Mouse (Mus musculus) monocyte, adult 5-6 weeks (primary cell): Measurements from ENCODE around the gene Lamp1. TPM values are rescaled to one million over a fixed set of nuclear protein-coding genes. Genes with fewer than 3 reads are reported as not detected.

Source experiments
- ATAC-seq: fragments of 153-309, 156-312 bp; replicated peaks from 2 replicates; pipeline ENCODE4 v1.8.0; 2017; ENCODE audit warnings: mild to moderate bottlenecking; ENCODE audit not compliant: low TSS enrichment, insufficient number of reproducible peaks, severe bottlenecking, poor library complexity, low FRiP score
- total RNA-seq: library from RNA; stranded (forward); fragments of 200-1000, 200-491, 200-594 nt; gene quantifications from 3 replicates; pipeline ENCODE4 v1.2.3, GENCODE M21; 2017

The Lamp1 gene
- total RNA-seq, 1 experiment from 2014 or later, result 510 TPM

DNA sequence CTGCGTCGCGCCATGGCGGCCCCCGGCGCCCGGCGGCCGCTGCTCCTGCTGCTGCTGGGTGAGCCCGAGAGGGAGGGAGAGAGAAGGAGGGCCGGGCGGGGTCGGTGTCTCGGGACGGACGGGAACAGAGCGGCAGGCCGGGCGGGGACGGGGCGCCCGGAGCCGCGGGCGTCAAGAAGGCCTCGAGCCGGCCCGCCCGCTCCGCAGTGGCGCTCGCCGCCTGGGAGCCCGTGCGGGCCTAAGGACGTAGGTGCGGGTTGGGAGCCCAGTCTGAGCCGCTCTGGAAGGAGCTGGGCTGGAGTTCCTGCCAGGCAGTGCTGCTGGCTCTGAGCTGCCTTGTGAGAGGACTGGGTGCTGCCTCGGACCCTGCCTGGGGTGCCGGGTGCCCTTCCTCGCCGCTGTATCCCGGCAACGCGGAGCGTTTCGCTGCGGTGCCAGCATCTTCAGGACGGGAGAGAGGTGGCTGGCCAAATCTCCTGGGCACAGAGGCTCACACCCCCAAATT lies 468 bp downstream of the Lamp1 start:
- ATAC-seq, result no peak

DNA sequence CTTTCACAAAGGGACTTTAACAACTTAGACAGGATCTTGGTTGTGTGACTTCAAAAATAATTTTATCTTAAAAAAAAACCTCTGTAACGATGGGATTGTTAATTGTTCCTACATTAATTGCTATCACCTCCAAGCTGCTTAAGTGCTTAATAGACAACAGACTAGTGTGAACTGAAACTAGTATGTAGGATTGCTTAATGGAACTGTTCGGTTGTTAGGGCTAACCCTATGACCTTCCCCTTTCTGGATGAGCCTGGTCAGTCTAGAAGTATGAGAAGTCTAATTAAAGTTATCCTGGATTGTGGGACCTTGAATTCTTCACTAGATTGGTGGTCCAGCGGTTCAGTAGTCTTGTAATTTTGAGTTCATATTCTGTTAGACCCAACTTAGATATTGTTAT lies 1.7 kb downstream of the Lamp1 start:
- peak; percentile 61 for ATAC-seq

DNA sequence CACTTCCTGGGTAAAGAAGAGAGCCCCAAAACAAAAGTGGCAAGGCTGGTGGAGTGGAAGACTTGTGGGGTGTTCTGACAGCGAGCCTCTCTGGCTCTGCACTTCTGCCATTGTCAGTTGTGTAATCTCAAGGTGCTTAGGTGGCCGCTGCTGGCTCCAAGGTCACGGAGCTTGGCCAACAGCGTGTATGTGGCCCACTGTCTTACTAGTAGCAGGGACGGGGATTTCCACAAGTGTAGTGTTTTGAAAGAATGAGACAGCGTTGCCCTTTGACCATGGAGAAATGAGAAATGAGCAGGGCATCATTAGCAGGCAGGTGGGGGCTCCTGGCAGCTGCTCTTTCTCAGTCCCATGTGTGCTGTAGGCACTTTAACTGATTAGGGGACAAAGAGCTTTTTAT lies 3.1 kb downstream of the Lamp1 start:
- ATAC-seq, result peak; percentile 37

DNA sequence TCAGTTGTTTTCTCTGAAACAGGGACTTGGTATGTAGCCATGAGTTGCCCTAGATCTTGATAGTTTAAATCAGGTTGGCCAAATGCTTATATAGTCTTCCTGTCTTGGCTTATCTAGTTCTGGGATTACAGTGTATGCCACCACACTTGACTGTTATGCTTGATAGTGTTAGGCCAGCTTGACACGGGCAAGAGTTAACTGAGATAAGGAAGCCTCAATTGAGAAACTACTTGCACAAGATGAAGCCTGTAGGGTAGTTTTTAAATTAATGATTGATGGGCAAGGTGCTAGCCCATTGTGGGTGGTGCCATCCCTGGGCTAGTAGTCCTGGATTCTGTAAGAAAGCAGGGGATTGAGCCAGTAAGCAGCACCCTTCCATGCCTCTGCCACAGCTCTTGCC lies 4.6 kb downstream of the Lamp1 start:
- ATAC-seq, result no peak

DNA sequence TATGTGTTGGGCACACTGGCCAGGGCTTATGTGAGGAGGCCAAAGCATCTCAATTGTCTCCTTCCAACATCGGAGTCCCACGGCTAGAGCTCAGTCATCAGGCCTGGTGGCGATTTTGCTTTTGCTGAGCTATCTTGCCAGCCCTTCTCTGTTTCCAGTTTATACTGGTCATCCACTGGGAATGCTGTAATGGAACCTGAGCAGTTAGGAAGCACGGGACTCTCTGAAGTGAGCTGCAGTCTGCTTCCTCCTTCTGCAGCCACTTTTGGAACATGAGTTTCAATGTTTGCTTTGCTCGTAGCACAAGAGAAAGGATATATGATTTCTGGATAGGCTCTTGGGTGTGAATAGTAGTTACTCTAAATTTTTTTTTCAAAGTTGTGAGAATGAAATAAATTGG lies 5.4 kb downstream of the Lamp1 start:
- ATAC-seq, result no peak

DNA sequence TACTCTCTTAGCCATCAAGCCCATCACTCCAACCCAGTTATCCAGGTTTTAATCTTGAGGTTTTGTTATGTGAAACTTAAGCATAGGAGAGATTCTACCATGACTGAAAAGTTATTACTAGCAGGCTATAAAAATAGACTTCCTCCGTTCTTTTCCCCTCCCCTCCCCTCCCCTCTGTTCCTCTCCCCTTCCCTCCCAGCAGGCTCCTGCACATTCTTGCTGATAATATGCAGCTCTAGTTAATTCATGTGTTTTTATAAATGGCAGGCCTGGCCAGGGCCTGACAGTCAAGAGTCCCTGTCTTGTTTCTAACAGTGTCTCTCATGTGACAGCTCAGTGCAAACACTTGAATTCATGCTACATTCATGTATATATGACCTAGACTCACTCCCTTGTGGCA lies 11.5 kb downstream of the Lamp1 start:
- ATAC-seq, result no peak

DNA sequence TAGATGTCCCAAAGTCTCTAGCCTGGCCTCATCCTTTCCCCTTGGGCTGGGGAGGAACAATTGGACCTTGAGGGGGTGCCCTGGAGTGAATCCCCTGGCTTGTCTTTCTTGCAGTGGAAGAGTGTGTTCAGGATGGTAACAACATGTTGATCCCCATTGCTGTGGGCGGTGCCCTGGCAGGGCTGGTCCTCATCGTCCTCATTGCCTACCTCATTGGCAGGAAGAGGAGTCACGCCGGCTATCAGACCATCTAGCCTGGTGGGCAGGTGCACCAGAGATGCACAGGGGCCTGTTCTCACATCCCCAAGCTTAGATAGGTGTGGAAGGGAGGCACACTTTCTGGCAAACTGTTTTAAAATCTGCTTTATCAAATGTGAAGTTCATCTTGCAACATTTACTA lies 15.3 kb downstream of the Lamp1 start:
- ATAC-seq, result no peak

DNA sequence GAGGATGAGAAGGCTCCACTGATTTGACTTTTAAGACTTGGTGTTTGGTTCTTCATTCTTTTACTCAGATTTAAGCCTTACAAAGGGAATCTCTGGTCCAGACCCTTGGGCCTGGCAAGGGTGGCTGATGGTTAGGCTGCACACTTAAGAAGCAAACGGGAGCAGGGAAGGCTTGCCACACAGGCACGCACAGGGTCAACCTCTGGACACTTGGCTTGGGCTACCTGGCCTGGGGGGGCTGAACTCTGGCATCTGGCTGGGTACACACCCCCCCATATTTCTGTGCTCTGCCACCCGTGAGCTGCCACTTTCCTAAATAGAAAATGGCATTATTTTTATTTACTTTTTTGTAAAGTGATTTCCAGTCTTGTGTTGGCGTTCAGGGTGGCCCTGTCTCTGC lies 15.8 kb downstream of the Lamp1 start:
- no peak for ATAC-seq

DNA sequence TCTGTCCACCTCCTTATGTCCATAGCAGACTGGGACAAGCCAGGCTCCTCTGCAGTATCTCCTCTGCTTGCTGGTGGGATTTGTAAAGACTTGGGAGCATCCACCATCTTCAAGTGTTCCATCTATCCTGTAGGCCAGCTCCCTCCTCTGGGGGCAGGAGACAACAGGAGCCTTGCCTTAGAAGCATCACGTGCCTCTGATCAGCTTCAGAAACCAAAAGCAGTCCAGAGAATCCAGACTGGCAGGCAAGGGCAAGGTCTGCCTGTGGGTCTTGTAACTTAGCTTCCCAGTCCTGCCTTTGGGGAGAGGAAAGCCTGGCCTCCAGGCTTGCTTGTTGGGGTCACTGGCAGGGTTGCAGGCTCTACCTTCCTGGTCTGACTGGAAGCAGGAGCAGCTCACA lies 16.7 kb downstream of the Lamp1 start:
- no peak for ATAC-seq

DNA sequence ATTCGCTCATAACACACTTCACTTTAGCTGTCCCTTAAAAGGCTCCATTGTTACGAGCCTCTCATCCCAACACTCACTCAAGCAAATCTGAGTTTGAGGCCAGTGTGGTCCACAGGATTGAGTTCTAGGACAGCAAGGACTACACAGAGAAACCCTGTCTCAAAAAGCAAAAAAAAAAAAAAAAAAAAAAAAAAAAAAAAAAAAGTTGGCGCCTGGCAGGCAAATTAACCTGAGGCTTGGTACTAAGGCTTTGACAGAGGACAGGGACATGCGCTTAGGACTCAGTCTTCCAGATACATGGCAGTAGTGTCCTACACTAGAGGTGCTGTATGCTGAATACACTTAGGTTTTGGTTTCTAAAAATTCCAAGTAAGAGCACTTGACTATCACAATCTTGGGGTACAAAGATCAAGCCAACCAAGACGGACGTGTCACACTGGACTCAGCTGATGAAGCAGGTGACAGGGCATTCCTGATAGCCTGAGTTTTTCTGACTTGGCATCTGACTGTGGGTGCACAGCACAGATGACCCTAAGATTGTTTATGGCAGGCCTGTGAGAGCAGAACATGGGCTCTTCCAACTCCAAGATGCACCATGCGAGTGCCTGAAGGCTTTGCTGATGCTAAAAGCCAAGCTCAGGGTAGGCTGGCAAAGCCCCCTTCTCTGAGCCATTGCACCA lies 18.4 kb downstream of the Lamp1 start:
- no peak for ATAC-seq

DNA sequence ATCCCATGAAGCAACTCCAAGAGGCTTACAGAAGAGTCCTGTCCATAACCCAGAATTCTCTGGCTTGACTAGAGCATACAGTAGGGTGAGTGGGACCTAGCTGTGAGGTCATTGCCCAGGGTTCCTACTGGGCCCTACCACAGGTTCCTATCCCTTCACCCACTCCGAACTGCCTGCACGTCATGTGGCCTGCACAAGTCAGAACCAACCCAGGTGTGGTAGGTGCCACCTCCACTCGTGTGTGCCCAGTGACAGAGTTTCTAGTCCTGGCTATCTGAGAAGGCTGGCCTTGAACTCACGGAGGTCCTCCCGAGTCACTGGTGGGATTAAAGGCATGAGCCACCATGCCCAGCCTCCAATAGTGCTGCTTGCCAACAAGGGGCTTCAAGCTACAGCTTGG lies 19.2 kb downstream of the Lamp1 start:
- no peak for ATAC-seq

DNA sequence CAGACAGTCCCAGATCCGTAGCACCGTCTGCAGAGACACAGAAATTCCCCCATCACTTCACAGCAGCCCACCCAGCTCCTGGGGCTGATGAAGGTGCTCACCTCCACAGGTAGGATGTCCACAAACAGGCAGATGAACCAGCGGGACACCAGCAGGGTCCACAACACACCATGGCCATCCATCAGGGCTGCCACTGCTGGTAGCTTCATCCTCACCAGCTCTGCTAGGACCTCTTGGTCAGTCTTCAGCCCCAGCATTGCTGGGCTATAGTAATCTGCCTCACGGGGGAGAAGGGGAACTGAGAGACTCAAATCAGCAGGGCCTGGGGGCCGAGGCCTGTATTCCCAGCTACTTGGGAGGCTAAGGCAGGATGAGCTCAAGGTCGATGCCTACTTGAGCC lies 20.5 kb downstream of the Lamp1 start:
- no peak for ATAC-seq

DNA sequence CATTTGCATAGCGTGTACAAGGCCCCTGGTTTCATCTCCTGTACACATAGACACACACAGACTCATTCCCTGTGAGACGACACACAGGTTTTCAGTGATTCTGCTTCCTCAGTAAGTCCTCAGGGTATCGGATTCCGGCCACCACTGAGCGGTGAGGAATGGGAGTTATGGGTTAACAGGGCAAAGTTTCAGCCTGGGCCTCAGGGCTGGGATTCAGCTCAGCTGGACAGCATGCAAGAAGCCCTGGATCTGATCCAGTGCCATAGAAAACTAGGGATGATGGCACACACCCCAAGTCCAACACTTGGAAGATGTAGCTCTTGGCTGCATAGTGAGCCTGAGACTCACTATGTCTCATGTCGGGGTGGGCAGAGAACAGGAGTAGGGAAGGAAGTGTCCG lies 21.0 kb downstream of the Lamp1 start:
- no peak for ATAC-seq

DNA sequence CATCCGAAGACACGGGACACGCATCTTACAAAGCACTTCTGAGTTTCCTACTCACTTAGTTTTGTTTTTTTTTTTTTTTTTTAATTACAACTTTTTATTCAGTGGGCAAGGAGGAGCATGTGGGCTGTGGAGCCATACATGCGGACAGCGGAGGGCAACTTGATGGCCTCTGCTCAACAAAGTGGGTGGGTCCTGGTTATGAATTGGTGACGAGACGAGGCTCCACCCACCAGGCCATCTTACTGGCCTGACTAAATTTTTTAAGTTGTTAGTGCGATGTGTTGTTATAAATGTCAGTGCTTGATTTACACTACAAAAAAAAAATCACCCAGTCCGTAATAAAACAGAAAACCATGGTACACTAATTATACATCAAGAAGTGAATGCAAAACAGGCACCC lies 21.4 kb downstream of the Lamp1 start:
- no peak for ATAC-seq

DNA sequence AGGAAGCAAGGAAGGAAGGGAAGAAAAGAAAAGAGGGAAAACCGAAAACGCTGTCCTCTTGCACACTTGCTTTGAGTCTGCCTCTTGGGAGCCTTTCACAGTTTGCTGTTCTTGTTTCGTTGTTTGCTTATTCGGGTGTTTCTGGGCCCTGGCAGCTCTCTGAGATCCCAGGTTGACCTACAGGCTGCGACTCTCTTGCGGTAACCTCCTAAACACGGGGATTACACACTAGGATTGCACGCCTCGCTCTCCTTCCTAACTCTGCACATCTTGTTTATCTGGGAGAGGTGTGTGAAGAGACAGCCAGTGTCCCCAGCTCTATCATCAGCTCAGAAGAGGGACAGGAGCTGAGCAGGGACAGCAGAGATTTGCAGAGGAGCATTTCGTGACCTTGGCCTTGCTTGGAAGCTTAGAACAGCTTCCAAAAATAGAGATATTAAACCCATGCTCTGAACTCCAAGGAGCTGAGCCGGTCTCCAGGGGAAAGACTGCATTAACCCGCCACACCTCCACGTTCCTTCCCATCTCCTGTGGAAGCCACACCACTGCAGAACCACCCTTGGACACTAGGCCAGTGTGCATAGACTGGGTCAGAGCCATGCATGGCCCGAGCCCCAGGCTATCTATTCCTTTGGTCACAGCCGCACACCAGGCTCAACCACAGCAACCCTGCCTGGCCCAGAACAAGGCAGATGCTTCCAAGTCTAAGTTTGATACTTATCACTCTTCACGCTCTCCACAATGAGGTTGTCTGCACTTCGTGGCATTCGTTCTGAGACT lies 22.1 kb downstream of the Lamp1 start:
- ATAC-seq, result no peak

DNA sequence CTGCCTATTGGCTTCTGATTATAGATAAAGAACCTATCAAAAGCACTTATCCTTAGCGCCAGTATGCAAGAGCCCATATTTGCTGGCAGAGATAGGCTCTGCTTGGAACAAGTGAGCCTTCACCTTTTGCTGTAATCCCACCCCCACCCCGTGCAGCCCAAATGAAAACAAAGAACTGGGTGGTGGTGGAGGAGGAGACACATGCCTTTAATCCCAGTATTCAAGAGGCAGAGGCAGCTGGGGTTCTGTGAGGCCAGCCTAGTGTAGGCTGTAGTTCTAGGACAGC lies 22.7 kb downstream of the Lamp1 start:
- no peak for ATAC-seq

DNA sequence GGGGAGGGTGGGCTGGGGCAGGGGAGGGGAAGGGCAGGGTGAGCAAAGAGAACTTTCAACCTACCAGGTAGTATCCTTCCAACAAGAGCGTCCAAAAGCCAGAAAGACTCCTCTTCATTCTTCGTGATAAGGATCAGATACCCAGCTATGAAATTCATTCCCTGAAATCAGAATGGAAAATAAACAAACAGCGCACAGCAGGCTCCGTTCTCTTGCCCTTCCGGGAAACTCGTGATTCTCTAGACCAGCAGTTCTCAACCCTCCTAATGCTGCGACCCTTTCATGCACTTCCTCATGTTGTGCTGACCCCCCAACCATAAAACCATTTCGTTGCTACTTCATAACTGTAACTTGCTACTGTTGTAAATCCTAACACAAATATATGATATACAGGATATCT lies 27.9 kb downstream of the Lamp1 start:
- ATAC-seq, result no peak

DNA sequence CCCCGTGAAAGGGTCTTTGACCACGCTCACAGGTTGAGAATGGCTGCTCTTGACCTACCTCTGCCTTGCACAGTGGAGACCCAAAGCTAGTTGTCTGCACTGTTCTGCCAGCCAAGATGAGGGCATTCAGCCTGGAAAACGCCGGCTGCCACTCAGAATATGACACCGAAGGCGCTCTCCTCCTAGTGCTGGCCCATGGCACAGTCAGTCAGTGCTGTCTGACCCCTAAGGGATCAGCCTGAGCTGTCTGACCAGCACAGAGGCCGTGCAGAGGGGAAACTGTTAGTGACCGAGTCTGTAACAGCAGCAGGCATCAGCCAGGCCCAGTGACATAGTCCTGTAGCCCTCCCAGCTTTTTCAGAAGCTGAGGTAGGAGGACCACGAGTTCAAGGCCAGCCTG lies 28.3 kb downstream of the Lamp1 start:
- ATAC-seq, result no peak

DNA sequence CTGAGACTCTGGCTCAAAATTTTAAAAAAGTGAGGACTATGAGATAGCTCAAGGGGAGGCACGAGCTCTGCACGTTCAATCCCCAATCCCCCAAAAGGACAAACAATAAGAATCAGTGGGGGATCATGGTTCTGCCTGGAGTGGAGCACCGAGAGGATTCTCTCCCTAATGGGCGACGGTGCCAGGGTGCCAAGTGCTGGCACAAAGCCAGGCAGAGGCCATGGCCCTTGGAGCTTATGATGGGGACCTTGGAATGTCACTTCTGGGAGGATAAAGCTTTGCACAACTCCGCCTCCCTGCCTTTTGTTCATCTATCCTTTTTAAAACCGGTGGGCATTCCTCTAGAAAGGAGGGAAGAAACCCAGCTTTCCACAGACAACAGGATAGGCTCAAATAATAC lies 28.7 kb downstream of the Lamp1 start:
- no peak for ATAC-seq

DNA sequence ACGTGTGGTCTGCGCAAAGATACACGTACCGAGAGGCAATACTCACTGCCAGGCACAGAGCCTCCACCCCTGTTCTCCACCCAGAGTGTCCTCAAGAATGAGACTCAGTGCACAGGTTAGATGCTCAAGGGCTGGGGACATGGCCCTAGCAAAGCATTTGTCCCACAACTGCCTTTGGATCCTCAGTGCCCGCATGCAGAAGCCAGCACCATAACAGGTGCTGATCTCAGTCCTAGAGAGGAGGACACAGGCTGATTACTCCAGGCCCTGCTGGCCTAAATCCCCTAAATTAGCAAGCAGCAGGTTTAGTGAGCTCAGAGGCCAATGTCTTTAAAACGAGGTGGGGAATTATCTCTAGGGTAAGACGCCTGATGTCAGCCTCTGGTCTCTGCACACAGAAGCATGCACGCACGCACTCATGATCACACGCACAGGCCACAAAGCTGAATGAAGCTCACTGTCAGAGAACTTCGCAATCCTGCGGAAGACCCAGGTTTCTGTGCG lies 29.1 kb downstream of the Lamp1 start:
- no peak for ATAC-seq
